Mouse (Mus musculus): ENCODE results near the gene Ttc28. TPM values are rescaled to one million over a fixed set of nuclear protein-coding genes. Genes with fewer than 3 reads are reported as not detected.
"Not testable (repeated sequence)": the region's sequence is repeated elsewhere in the genome, so short reads cannot be mapped to it uniquely, and the experiment has no call there.

Ttc28 gene
- polyA plus RNA-seq, 1 experiment from 2014 or later: 11.7 TPM

DNA sequence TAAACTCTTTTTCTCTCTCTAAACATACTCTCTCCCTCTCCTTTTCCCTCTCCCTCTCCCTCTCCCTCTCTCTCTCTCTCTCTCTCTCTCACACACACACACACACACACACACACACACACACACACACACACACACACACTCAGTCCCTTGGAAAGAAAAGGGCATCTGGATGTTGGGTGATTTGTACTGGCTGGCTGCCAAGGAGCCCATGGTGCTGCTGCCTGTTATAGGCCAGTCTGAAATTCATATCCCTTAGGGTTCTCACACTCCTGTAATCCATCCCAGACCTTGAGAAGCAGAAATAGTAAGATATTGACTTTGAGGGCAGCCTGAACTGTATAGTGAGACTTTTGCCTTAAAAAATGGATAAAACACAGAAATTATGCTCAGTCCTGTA is 4.9 kb upstream of the Ttc28 start:
- Histone ChIP-seq H3K4me2 (ENCODE audit: low read depth, low read length) (no peak overlapping the region), H3K27ac (replicated peaks; ENCODE audit: low read depth, low read length) (no peak overlapping the region; the same call in 1 of the 2 replicates), H3K4me3 (ENCODE audit: low read depth, low read length) (no peak overlapping the region), H3K9ac (replicated peaks; ENCODE audit: low read length) (no peak overlapping the region), H3K36me3 (replicated peaks; ENCODE audit: control insufficient read depth, insufficient read depth, low read depth, low read length) (no peaks in the 10 kb centered on the region; the same call in none of the 2 replicates), H3K27me3 (ENCODE audit: control insufficient read depth, insufficient read depth, low read length) (no peaks in the 10 kb centered on the region), H3K4me1 (ENCODE audit: control insufficient read depth, insufficient read depth, low read length) (no peaks in the 10 kb centered on the region), H3K9me3 (replicated peaks; ENCODE audit: control insufficient read depth, low read length) (no peaks in the 10 kb centered on the region)
- ATAC-seq (replicated peaks; ENCODE audit: insufficient number of reproducible peaks, low FRiP score, low TSS enrichment, low read depth) (peak; percentile 80), DNase-seq (ENCODE audit: low spot score) (peak; percentile 83)

DNA sequence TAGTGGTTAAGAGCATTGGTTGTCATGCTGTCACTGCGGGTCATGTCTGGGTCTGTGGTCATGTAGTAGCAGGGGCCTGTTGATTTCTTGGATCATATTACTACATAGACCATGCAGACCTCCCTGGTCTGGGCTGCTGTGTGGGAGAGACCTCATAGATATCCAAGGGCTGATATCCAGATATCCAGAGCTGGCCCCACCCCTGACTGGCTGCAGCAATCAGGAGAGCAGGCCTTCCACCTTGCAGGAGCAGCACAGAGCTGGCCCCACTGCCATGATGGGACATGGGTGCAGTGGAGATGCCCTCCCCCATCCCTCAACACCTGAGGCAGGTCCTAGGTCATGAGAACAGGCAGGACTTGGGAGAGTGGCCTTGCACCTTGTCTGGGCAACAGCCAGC is 4.3 kb upstream of the Ttc28 start:
- H3K4me3 ChIP-seq (ENCODE audit: low read depth, low read length): no peak overlapping the region
- ATAC-seq (replicated peaks; ENCODE audit: insufficient number of reproducible peaks, low FRiP score, low TSS enrichment, low read depth) (0 out of 2 replicates have a peak, but pooled peaks have one; percentile 25), DNase-seq (ENCODE audit: low spot score) (no peak)
- H3K9me3 ChIP-seq (replicated peaks; ENCODE audit: control insufficient read depth, low read length): no peaks in the 10 kb centered on the region
- no peaks in the 10 kb centered on the region for H3K4me1 ChIP-seq (ENCODE audit: control insufficient read depth, insufficient read depth, low read length)
- H3K27ac ChIP-seq (replicated peaks; ENCODE audit: low read depth, low read length): peak overlapping the region; percentile 59
- no peak overlapping the region; the same call in 1 of the 2 replicates for H3K4me2 ChIP-seq (ENCODE audit: low read depth, low read length)
- no peaks in the 10 kb centered on the region; the same call in none of the 2 replicates for H3K36me3 ChIP-seq (replicated peaks; ENCODE audit: control insufficient read depth, insufficient read depth, low read depth, low read length)
- H3K9ac ChIP-seq (replicated peaks; ENCODE audit: low read length): no peak overlapping the region
- no peaks in the 10 kb centered on the region for H3K27me3 ChIP-seq (ENCODE audit: control insufficient read depth, insufficient read depth, low read length)
- 73% methylated on average over 1 of the region's 1 CpGs for WGBS

GRCm38 (mm10) chr5:110877666-110878505 is 1.7 kb upstream of the Ttc28 start:
- no peak overlapping the region for H3K27ac ChIP-seq (replicated peaks; ENCODE audit: low read depth, low read length)
- no peak for ATAC-seq (replicated peaks; ENCODE audit: insufficient number of reproducible peaks, low FRiP score, low TSS enrichment, low read depth)

DNA sequence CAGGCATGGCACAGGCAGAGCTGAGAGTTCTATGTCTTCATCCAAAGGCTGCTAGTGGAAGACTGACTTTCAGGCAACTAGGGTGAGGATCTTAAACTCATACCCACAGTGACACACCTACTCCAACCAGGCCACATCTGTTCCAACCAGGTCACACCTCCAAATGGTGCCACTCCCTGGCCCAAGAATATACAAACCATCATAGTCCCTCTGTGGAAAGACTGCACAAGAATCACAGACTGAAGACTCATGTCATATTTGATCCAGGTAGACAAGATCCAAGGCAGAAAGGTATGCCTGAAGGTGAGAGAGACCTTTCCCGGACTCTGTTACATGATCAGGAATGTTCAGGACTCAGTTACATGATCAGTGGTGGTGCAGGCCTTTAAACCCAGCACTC is 1.1 kb upstream of the Ttc28 start:
- H3K4me3 ChIP-seq (ENCODE audit: low read depth, low read length); H3K27me3 ChIP-seq (ENCODE audit: control insufficient read depth, insufficient read depth, low read length); H3K4me2 ChIP-seq (ENCODE audit: low read depth, low read length); H3K9me3 ChIP-seq (replicated peaks; ENCODE audit: control insufficient read depth, low read length); ATAC-seq (replicated peaks; ENCODE audit: insufficient number of reproducible peaks, low FRiP score, low TSS enrichment, low read depth); H3K27ac ChIP-seq (replicated peaks; ENCODE audit: low read depth, low read length); H3K9ac ChIP-seq (replicated peaks; ENCODE audit: low read length); H3K4me1 ChIP-seq (ENCODE audit: control insufficient read depth, insufficient read depth, low read length); H3K36me3 ChIP-seq (replicated peaks; ENCODE audit: control insufficient read depth, insufficient read depth, low read depth, low read length); DNase-seq (ENCODE audit: low spot score): not testable (repeated sequence)
- 95% methylated on average over 1 of the region's 1 CpGs for WGBS

More at GRCm38 (mm10) chr5:110877666-110878505, 1.7 kb upstream of the Ttc28 start:
- no peaks in the 10 kb centered on the region for H3K36me3 ChIP-seq (replicated peaks; ENCODE audit: control insufficient read depth, insufficient read depth, low read depth, low read length)
- no peak overlapping the region for H3K4me2 ChIP-seq (ENCODE audit: low read depth, low read length)
- H3K9me3 ChIP-seq (replicated peaks; ENCODE audit: control insufficient read depth, low read length): no peaks in the 10 kb centered on the region
- no peaks in the 10 kb centered on the region for H3K4me1 ChIP-seq (ENCODE audit: control insufficient read depth, insufficient read depth, low read length)
- no peak overlapping the region for H3K4me3 ChIP-seq (ENCODE audit: low read depth, low read length)
- H3K27me3 ChIP-seq (ENCODE audit: control insufficient read depth, insufficient read depth, low read length): no peaks in the 10 kb centered on the region
- WGBS: 85% methylated on average over 5 of the region's 5 CpGs
- DNase-seq (ENCODE audit: low spot score): no peak
- no peak overlapping the region for H3K9ac ChIP-seq (replicated peaks; ENCODE audit: low read length)

DNA sequence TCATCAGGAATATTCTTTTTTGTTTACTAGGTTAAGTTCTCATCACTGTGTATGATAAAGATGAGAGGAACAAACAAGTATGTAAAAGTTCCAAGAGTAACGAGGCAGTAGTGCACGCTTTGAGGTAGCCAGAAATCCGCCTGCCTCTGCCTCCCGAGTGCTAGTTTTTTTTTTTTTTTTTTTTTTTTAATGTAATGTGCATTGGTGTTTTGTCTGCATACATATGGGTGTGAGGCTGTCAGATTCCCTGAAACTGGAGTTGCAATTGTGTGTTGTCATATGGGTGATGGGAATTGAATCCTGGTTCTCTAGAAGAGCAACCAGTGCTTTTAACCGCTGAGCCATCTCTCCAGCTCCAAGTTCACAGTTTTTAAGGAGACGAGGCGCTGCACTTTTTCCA is 561 bp upstream of the Ttc28 start:
- DNase-seq (ENCODE audit: low spot score) (no peak), ATAC-seq (replicated peaks; ENCODE audit: insufficient number of reproducible peaks, low FRiP score, low TSS enrichment, low read depth) (no peak)
- H3K9me3 ChIP-seq (replicated peaks; ENCODE audit: control insufficient read depth, low read length): no peaks in the 10 kb centered on the region
- no peaks in the 10 kb centered on the region for H3K4me1 ChIP-seq (ENCODE audit: control insufficient read depth, insufficient read depth, low read length)
- no peaks in the 10 kb centered on the region for H3K27me3 ChIP-seq (ENCODE audit: control insufficient read depth, insufficient read depth, low read length)
- no peak overlapping the region for H3K27ac ChIP-seq (replicated peaks; ENCODE audit: low read depth, low read length)
- H3K4me2 ChIP-seq (ENCODE audit: low read depth, low read length): peak overlapping the region; percentile 72
- peak overlapping the region; percentile 72 for H3K4me3 ChIP-seq (ENCODE audit: low read depth, low read length)
- H3K36me3 ChIP-seq (replicated peaks; ENCODE audit: control insufficient read depth, insufficient read depth, low read depth, low read length): no peaks in the 10 kb centered on the region
- WGBS: 59% methylated on average over 7 of the region's 7 CpGs
- H3K9ac ChIP-seq (replicated peaks; ENCODE audit: low read length): peak overlapping the region; percentile 92

- Histone ChIP-seq H3K27me3 (ENCODE audit: control insufficient read depth, insufficient read depth, low read length) (no peaks in the 10 kb centered on the region), H3K4me3 (ENCODE audit: low read depth, low read length) (no peak overlapping the region), H3K27ac (replicated peaks; ENCODE audit: low read depth, low read length) (no peak overlapping the region), H3K9ac (replicated peaks; ENCODE audit: low read length) (no peak overlapping the region), H3K4me1 (ENCODE audit: control insufficient read depth, insufficient read depth, low read length) (no peaks in the 10 kb centered on the region), H3K9me3 (replicated peaks; ENCODE audit: control insufficient read depth, low read length) (no peaks in the 10 kb centered on the region), H3K36me3 (replicated peaks; ENCODE audit: control insufficient read depth, insufficient read depth, low read depth, low read length) (peaks cover 4% of the 10 kb centered on the region; the same call in 1 of the 2 replicates), H3K4me2 (ENCODE audit: low read depth, low read length) (no peak overlapping the region)
- DNase-seq (ENCODE audit: low spot score) (no peak), ATAC-seq (replicated peaks; ENCODE audit: insufficient number of reproducible peaks, low FRiP score, low TSS enrichment, low read depth) (no peak)
- 86% methylated on average over 4 of the region's 4 CpGs for WGBS
Measured at GRCm38 (mm10) chr5:110888596-110888995, 9.0 kb downstream of the Ttc28 start.

- WGBS: 88% methylated on average over 1 of the region's 1 CpGs
- no peaks in the 10 kb centered on the region for H3K4me1 ChIP-seq (ENCODE audit: control insufficient read depth, insufficient read depth, low read length)
- no peaks in the 10 kb centered on the region for H3K27me3 ChIP-seq (ENCODE audit: control insufficient read depth, insufficient read depth, low read length)
- H3K4me2 ChIP-seq (ENCODE audit: low read depth, low read length): no peak overlapping the region
- no peak for ATAC-seq (replicated peaks; ENCODE audit: insufficient number of reproducible peaks, low FRiP score, low TSS enrichment, low read depth)
- no peaks in the 10 kb centered on the region for H3K9me3 ChIP-seq (replicated peaks; ENCODE audit: control insufficient read depth, low read length)
- no peak overlapping the region for H3K27ac ChIP-seq (replicated peaks; ENCODE audit: low read depth, low read length)
- H3K36me3 ChIP-seq (replicated peaks; ENCODE audit: control insufficient read depth, insufficient read depth, low read depth, low read length): peaks cover 8% of the 10 kb centered on the region; the same call in 1 of the 2 replicates
- no peak overlapping the region for H3K4me3 ChIP-seq (ENCODE audit: low read depth, low read length)
- DNase-seq (ENCODE audit: low spot score): no peak
- H3K9ac ChIP-seq (replicated peaks; ENCODE audit: low read length): no peak overlapping the region
Measured at GRCm38 (mm10) chr5:110889945-110890344, 10.3 kb downstream of the Ttc28 start.

- no peak for DNase-seq (ENCODE audit: low spot score)
- peaks cover 8% of the 10 kb centered on the region; the same call in 1 of the 2 replicates for H3K36me3 ChIP-seq (replicated peaks; ENCODE audit: control insufficient read depth, insufficient read depth, low read depth, low read length)
Measured at GRCm38 (mm10) chr5:110890561-110890960, 11.0 kb downstream of the Ttc28 start.

More at GRCm38 (mm10) chr5:110890561-110890960, 11.0 kb downstream of the Ttc28 start:
- H3K4me1 ChIP-seq (ENCODE audit: control insufficient read depth, insufficient read depth, low read length): no peaks in the 10 kb centered on the region
- H3K9me3 ChIP-seq (replicated peaks; ENCODE audit: control insufficient read depth, low read length): no peaks in the 10 kb centered on the region
- H3K9ac ChIP-seq (replicated peaks; ENCODE audit: low read length): no peak overlapping the region
- WGBS: 92% methylated on average over 3 of the region's 3 CpGs
- H3K27ac ChIP-seq (replicated peaks; ENCODE audit: low read depth, low read length): no peak overlapping the region
- H3K4me3 ChIP-seq (ENCODE audit: low read depth, low read length): no peak overlapping the region
- no peak overlapping the region for H3K4me2 ChIP-seq (ENCODE audit: low read depth, low read length)
- no peak for ATAC-seq (replicated peaks; ENCODE audit: insufficient number of reproducible peaks, low FRiP score, low TSS enrichment, low read depth)
- H3K27me3 ChIP-seq (ENCODE audit: control insufficient read depth, insufficient read depth, low read length): no peaks in the 10 kb centered on the region

Measured in embryonic facial prominence, embryonic 11.5 days (tissue).